Mouse (Mus musculus): ENCODE results near the gene Uhrf2.

GRCm38 (mm10) chr19:30035361-30035760 is 5.0 kb downstream of the Uhrf2 start:
- no peak for TF ChIP-seq CTCF (IDR thresholded peaks at IDR 0.05; ENCODE audit: borderline replicate concordance, insufficient read depth, low read length)
- TF ChIP-seq POLR2A (IDR thresholded peaks at IDR 0.05; ENCODE audit: low read depth, low read length), result no peak
